Mouse (Mus musculus): ENCODE results near the gene Atraid. TPM values are rescaled to one million over a fixed set of nuclear protein-coding genes. Genes with fewer than 3 reads are reported as not detected.

Gene Atraid
- total and polyA plus RNA-seq, 3 experiments, result 37.2 to 58.0 TPM; not detected in 1

- Histone ChIP-seq H3K36me3 (ENCODE audit: control insufficient read depth in 1 of 2, insufficient read depth in 2 of 2, low read length in 2 of 2) (peaks cover 2 to 3% of the 10 kb centered on the region in 2 experiments; a peak in 3 of 4 replicates), H3K27ac (ENCODE audit: control insufficient read depth, low read depth, low read length) (no peak overlapping the region), H3K27me3 (ENCODE audit: control insufficient read depth in 1 of 2, insufficient read depth in 2 of 2, low read length in 2 of 2) (no peaks in the 10 kb centered on the region), H3K9ac (ENCODE audit: control insufficient read depth, low read depth, low read length, poor library complexity, severe bottlenecking) (no peak overlapping the region), H3K79me2 (ENCODE audit: control insufficient read depth, insufficient read depth, low read length, poor library complexity) (no peaks in the 10 kb centered on the region), H3K9me3 (replicated peaks; ENCODE audit: insufficient read depth, low read length) (no peaks in the 10 kb centered on the region), H3K4me1 (ENCODE audit: control insufficient read depth in 1 of 2, insufficient read depth in 2 of 2, low read length in 2 of 2) (peaks cover 0 to 11% of the 10 kb centered on the region in 2 experiments; a peak in 2 of 4 replicates), H3K4me3 (ENCODE audit: control insufficient read depth in 1 of 2, insufficient read depth in 1 of 2, low read depth in 2 of 2, low read length in 2 of 2) (no peak overlapping the region)
- TF ChIP-seq MAFK (IDR thresholded peaks at IDR 0.05; ENCODE audit: borderline replicate concordance, low read depth, low read length) (peak; percentile 2; the same call in 1 of the 2 replicates), KAT2A (conservative IDR thresholded peaks at IDR 0.05; ENCODE audit: low read depth, low read length) (no peak), MEF2A (IDR thresholded peaks at IDR 0.05; ENCODE audit: extremely low read depth, insufficient replicate concordance, low read depth, low read length, poor library complexity, severe bottlenecking) (no peak), TBP (IDR thresholded peaks at IDR 0.05; ENCODE audit: low read depth, low read length) (no peak), ELF1 (IDR thresholded peaks at IDR 0.05; ENCODE audit: low read depth, low read length) (no peak)
- DNase-seq (ENCODE audit: low read depth, low spot score), result no peak
These were observed 32.7 kb downstream of the Atraid start for GRCm38 (mm10) chr5:31080795-31081164.

- no peaks in the 10 kb centered on the region for H3K27me3 ChIP-seq (ENCODE audit: control insufficient read depth in 1 of 2, insufficient read depth in 2 of 2, low read length in 2 of 2)
- no peaks in the 10 kb centered on the region for H3K9me3 ChIP-seq (replicated peaks; ENCODE audit: insufficient read depth, low read length)
- peak; percentile 88 for DNase-seq (ENCODE audit: low read depth, low spot score)
- no peak overlapping the region for H3K9ac ChIP-seq (ENCODE audit: control insufficient read depth, low read depth, low read length, poor library complexity, severe bottlenecking)
- H3K79me2 ChIP-seq (ENCODE audit: control insufficient read depth, insufficient read depth, low read length, poor library complexity), result no peaks in the 10 kb centered on the region
- no peak overlapping the region for H3K27ac ChIP-seq (ENCODE audit: control insufficient read depth, low read depth, low read length)
- no peak overlapping the region for H3K4me3 ChIP-seq (ENCODE audit: control insufficient read depth in 1 of 2, insufficient read depth in 1 of 2, low read depth in 2 of 2, low read length in 2 of 2)
- H3K36me3 ChIP-seq (ENCODE audit: control insufficient read depth in 1 of 2, insufficient read depth in 2 of 2, low read length in 2 of 2), result peaks cover 0 to 3% of the 10 kb centered on the region in 2 experiments; a peak in 3 of 4 replicates
- H3K4me1 ChIP-seq (ENCODE audit: control insufficient read depth in 1 of 2, insufficient read depth in 2 of 2, low read length in 2 of 2), result peaks cover 0 to 11% of the 10 kb centered on the region in 2 experiments; a peak in 2 of 4 replicates
- TF ChIP-seq UBTF (IDR thresholded peaks at IDR 0.05; ENCODE audit: borderline replicate concordance, insufficient read depth, low read depth, low read length) (no peak), MAFK (IDR thresholded peaks at IDR 0.05; ENCODE audit: borderline replicate concordance, low read depth, low read length) (no peak), MXI1 (IDR thresholded peaks at IDR 0.05; ENCODE audit: low read depth, low read length) (peak; percentile 51; the same call in 1 of the 2 replicates), ZKSCAN1 (IDR thresholded peaks at IDR 0.05; ENCODE audit: low read depth, low read length) (no peak), MYB (IDR thresholded peaks at IDR 0.05; ENCODE audit: low read depth, low read length) (no peak), SMC3 (IDR thresholded peaks at IDR 0.05; ENCODE audit: low read depth, low read length) (peak; percentile 69), NELFE (IDR thresholded peaks at IDR 0.05; ENCODE audit: low read depth, low read length) (no peak), CHD1 (IDR thresholded peaks at IDR 0.05; ENCODE audit: low read depth, low read length) (no peak), GATA1 (IDR thresholded peaks at IDR 0.05; ENCODE audit: low read depth, low read length) (no peak), NRF1 (IDR thresholded peaks at IDR 0.05; ENCODE audit: insufficient read depth, low read depth, low read length, poor library complexity, severe bottlenecking) (no peak), USF2 (IDR thresholded peaks at IDR 0.05; ENCODE audit: borderline replicate concordance in 1 of 2, insufficient read depth in 1 of 2, low read depth in 1 of 2, low read length in 2 of 2) (no peak), CTCF (IDR thresholded peaks at IDR 0.05 in 2 of 3, conservative IDR thresholded peaks at IDR 0.05 in 1 of 3; ENCODE audit: control insufficient read depth in 1 of 3, insufficient read depth in 1 of 3, low read depth in 2 of 3, low read length in 3 of 3, poor library complexity in 1 of 3, severe bottlenecking in 1 of 3) (peak; percentile 85 to 99 (median 86)), RCOR1 (IDR thresholded peaks at IDR 0.05; ENCODE audit: low read depth, low read length) (no peak), BHLHE40 (IDR thresholded peaks at IDR 0.05; ENCODE audit: borderline replicate concordance, low read depth, low read length) (no peak), RAD21 (IDR thresholded peaks at IDR 0.05; ENCODE audit: low read depth, low read length) (peak; percentile 30), TBP (IDR thresholded peaks at IDR 0.05; ENCODE audit: low read depth, low read length) (no peak), USF1 (IDR thresholded peaks at IDR 0.05; ENCODE audit: low read depth, low read length) (no peak), HCFC1 (IDR thresholded peaks at IDR 0.05; ENCODE audit: low read depth, low read length) (no peak), TCF12 (IDR thresholded peaks at IDR 0.05; ENCODE audit: low read depth, low read length) (no peak), SIN3A (IDR thresholded peaks at IDR 0.05; ENCODE audit: low read length) (no peak; the same call in 1 of the 2 replicates), E2F4 (IDR thresholded peaks at IDR 0.05; ENCODE audit: borderline replicate concordance, low read depth, low read length) (no peak), ETS1 (IDR thresholded peaks at IDR 0.05; ENCODE audit: low read depth, low read length) (no peak), POLR2AphosphoS2 (IDR thresholded peaks at IDR 0.05; ENCODE audit: low read length) (0 out of 2 replicates have a peak, but pooled peaks have one; percentile 50), JUND (IDR thresholded peaks at IDR 0.05; ENCODE audit: low read depth, low read length) (no peak), ZNF384 (IDR thresholded peaks at IDR 0.05; ENCODE audit: low read depth, low read length) (no peak), MEF2A (IDR thresholded peaks at IDR 0.05; ENCODE audit: extremely low read depth, insufficient replicate concordance, low read depth, low read length, poor library complexity, severe bottlenecking) (no peak), ELF1 (IDR thresholded peaks at IDR 0.05; ENCODE audit: low read depth, low read length) (no peak), POLR2AphosphoS5 (IDR thresholded peaks at IDR 0.05; ENCODE audit: borderline replicate concordance, low read depth, low read length) (no peak), CHD2 (IDR thresholded peaks at IDR 0.05; ENCODE audit: low read length) (no peak)
These were observed 33.3 kb downstream of the Atraid start for GRCm38 (mm10) chr5:31081386-31081785.

Measured in MEL (cell line).